Mouse (Mus musculus): ENCODE results near the gene Csmd2. TPM values are rescaled to one million over a fixed set of nuclear protein-coding genes. Genes with fewer than 3 reads are reported as not detected.

Gene Csmd2
- polyA plus RNA-seq, 1 experiment from 2014 or later = 1.9 TPM

GRCm38 (mm10) chr4:128373196-128373595, 385.5 kb downstream of the Csmd2 start:
- ATAC-seq (ENCODE audit: low FRiP score) (no peak), DNase-seq (ENCODE audit: low spot score) (no peak)
- WGBS = 91% methylated on average over 6 of the region's 6 CpGs
- Histone ChIP-seq H3K36me3 (ENCODE audit: control insufficient read depth, insufficient read depth, low read length) (no peaks in the 10 kb centered on the region), H3K9ac (ENCODE audit: low read depth, low read length) (no peak overlapping the region), H3K4me1 (replicated peaks; ENCODE audit: control insufficient read depth, insufficient read depth, low read length) (no peaks in the 10 kb centered on the region), H3K9me3 (ENCODE audit: control insufficient read depth, low read length) (no peaks in the 10 kb centered on the region), H3K27me3 (ENCODE audit: control insufficient read depth, insufficient read depth, low read length) (no peaks in the 10 kb centered on the region), H3K4me2 (replicated peaks; ENCODE audit: low read depth, low read length) (no peak overlapping the region), H3K27ac (ENCODE audit: low read depth, low read length) (no peak overlapping the region), H3K4me3 (ENCODE audit: low read depth, low read length) (no peak overlapping the region)

GRCm38 (mm10) chr4:128374051-128374450, 386.4 kb downstream of the Csmd2 start:
- Histone ChIP-seq H3K4me3 (ENCODE audit: low read depth, low read length) (no peak overlapping the region), H3K9ac (ENCODE audit: low read depth, low read length) (no peak overlapping the region), H3K36me3 (ENCODE audit: control insufficient read depth, insufficient read depth, low read length) (no peaks in the 10 kb centered on the region), H3K4me1 (replicated peaks; ENCODE audit: control insufficient read depth, insufficient read depth, low read length) (no peaks in the 10 kb centered on the region), H3K9me3 (ENCODE audit: control insufficient read depth, low read length) (no peaks in the 10 kb centered on the region), H3K27me3 (ENCODE audit: control insufficient read depth, insufficient read depth, low read length) (no peaks in the 10 kb centered on the region), H3K27ac (ENCODE audit: low read depth, low read length) (no peak overlapping the region), H3K4me2 (replicated peaks; ENCODE audit: low read depth, low read length) (no peak overlapping the region)
- WGBS = 85% methylated on average over 5 of the region's 5 CpGs
- DNase-seq (ENCODE audit: low spot score) (no peak), ATAC-seq (ENCODE audit: low FRiP score) (no peak)

GRCm38 (mm10) chr4:128378946-128379345, 391.3 kb downstream of the Csmd2 start:
- H3K4me1 ChIP-seq (replicated peaks; ENCODE audit: control insufficient read depth, insufficient read depth, low read length) = no peaks in the 10 kb centered on the region
- DNase-seq (ENCODE audit: low spot score) (no peak), ATAC-seq (ENCODE audit: low FRiP score) (no peak)
- no peaks in the 10 kb centered on the region for H3K36me3 ChIP-seq (ENCODE audit: control insufficient read depth, insufficient read depth, low read length)
- H3K4me2 ChIP-seq (replicated peaks; ENCODE audit: low read depth, low read length) = no peak overlapping the region
- H3K4me3 ChIP-seq (ENCODE audit: low read depth, low read length) = no peak overlapping the region
- 85% methylated on average over 2 of the region's 2 CpGs for WGBS
- H3K27me3 ChIP-seq (ENCODE audit: control insufficient read depth, insufficient read depth, low read length) = no peaks in the 10 kb centered on the region
- H3K9me3 ChIP-seq (ENCODE audit: control insufficient read depth, low read length) = no peaks in the 10 kb centered on the region
- H3K27ac ChIP-seq (ENCODE audit: low read depth, low read length) = no peak overlapping the region
- H3K9ac ChIP-seq (ENCODE audit: low read depth, low read length) = no peak overlapping the region

- no peaks in the 10 kb centered on the region for H3K27me3 ChIP-seq (ENCODE audit: control insufficient read depth, insufficient read depth, low read length)
- no peaks in the 10 kb centered on the region for H3K36me3 ChIP-seq (ENCODE audit: control insufficient read depth, insufficient read depth, low read length)
- no peak overlapping the region for H3K27ac ChIP-seq (ENCODE audit: low read depth, low read length)
- H3K4me2 ChIP-seq (replicated peaks; ENCODE audit: low read depth, low read length) = no peak overlapping the region
- H3K4me3 ChIP-seq (ENCODE audit: low read depth, low read length) = no peak overlapping the region
- DNase-seq (ENCODE audit: low spot score) (no peak), ATAC-seq (ENCODE audit: low FRiP score) (no peak)
- no peaks in the 10 kb centered on the region for H3K9me3 ChIP-seq (ENCODE audit: control insufficient read depth, low read length)
- no peak overlapping the region for H3K9ac ChIP-seq (ENCODE audit: low read depth, low read length)
- 76% methylated on average over 6 of the region's 6 CpGs for WGBS
- no peaks in the 10 kb centered on the region for H3K4me1 ChIP-seq (replicated peaks; ENCODE audit: control insufficient read depth, insufficient read depth, low read length)
Measured at GRCm38 (mm10) chr4:128381331-128381730, 393.7 kb downstream of the Csmd2 start.

GRCm38 (mm10) chr4:128383800-128384199, 396.1 kb downstream of the Csmd2 start:
- H3K27ac ChIP-seq (ENCODE audit: low read depth, low read length) = no peak overlapping the region
- H3K9ac ChIP-seq (ENCODE audit: low read depth, low read length) = no peak overlapping the region
- H3K4me2 ChIP-seq (replicated peaks; ENCODE audit: low read depth, low read length) = no peak overlapping the region
- no peaks in the 10 kb centered on the region for H3K27me3 ChIP-seq (ENCODE audit: control insufficient read depth, insufficient read depth, low read length)
- 95% methylated on average over 7 of the region's 7 CpGs for WGBS
- ATAC-seq (ENCODE audit: low FRiP score) (no peak), DNase-seq (ENCODE audit: low spot score) (no peak)
- H3K4me1 ChIP-seq (replicated peaks; ENCODE audit: control insufficient read depth, insufficient read depth, low read length) = no peaks in the 10 kb centered on the region
- no peaks in the 10 kb centered on the region for H3K9me3 ChIP-seq (ENCODE audit: control insufficient read depth, low read length)
- H3K4me3 ChIP-seq (ENCODE audit: low read depth, low read length) = no peak overlapping the region
- no peaks in the 10 kb centered on the region for H3K36me3 ChIP-seq (ENCODE audit: control insufficient read depth, insufficient read depth, low read length)

GRCm38 (mm10) chr4:128391484-128391883, 403.8 kb downstream of the Csmd2 start:
- H3K4me2 ChIP-seq (replicated peaks; ENCODE audit: low read depth, low read length) = no peak overlapping the region
- no peaks in the 10 kb centered on the region for H3K36me3 ChIP-seq (ENCODE audit: control insufficient read depth, insufficient read depth, low read length)
- DNase-seq (ENCODE audit: low spot score) = no peak
- H3K27me3 ChIP-seq (ENCODE audit: control insufficient read depth, insufficient read depth, low read length) = no peaks in the 10 kb centered on the region
- no peak overlapping the region for H3K27ac ChIP-seq (ENCODE audit: low read depth, low read length)
- no peak overlapping the region for H3K4me3 ChIP-seq (ENCODE audit: low read depth, low read length)
- ATAC-seq (ENCODE audit: low FRiP score) = no peak
- H3K9ac ChIP-seq (ENCODE audit: low read depth, low read length) = no peak overlapping the region
- H3K9me3 ChIP-seq (ENCODE audit: control insufficient read depth, low read length) = no peaks in the 10 kb centered on the region
- 89% methylated on average over 5 of the region's 5 CpGs for WGBS
- peaks cover 8% of the 10 kb centered on the region; the same call in 1 of the 2 replicates for H3K4me1 ChIP-seq (replicated peaks; ENCODE audit: control insufficient read depth, insufficient read depth, low read length)

- Histone ChIP-seq H3K4me1 (replicated peaks; ENCODE audit: control insufficient read depth, insufficient read depth, low read length) (peaks cover 8% of the 10 kb centered on the region; the same call in 1 of the 2 replicates), H3K27ac (ENCODE audit: low read depth, low read length) (no peak overlapping the region), H3K36me3 (ENCODE audit: control insufficient read depth, insufficient read depth, low read length) (no peaks in the 10 kb centered on the region), H3K4me2 (replicated peaks; ENCODE audit: low read depth, low read length) (no peak overlapping the region), H3K27me3 (ENCODE audit: control insufficient read depth, insufficient read depth, low read length) (no peaks in the 10 kb centered on the region), H3K9me3 (ENCODE audit: control insufficient read depth, low read length) (no peaks in the 10 kb centered on the region), H3K9ac (ENCODE audit: low read depth, low read length) (no peak overlapping the region), H3K4me3 (ENCODE audit: low read depth, low read length) (no peak overlapping the region)
- DNase-seq (ENCODE audit: low spot score) (peak; percentile 31), ATAC-seq (ENCODE audit: low FRiP score) (peak; percentile 40; the same call in 1 of the 2 replicates)
- 30% methylated on average over 3 of the region's 3 CpGs for WGBS
Measured at GRCm38 (mm10) chr4:128392279-128392678, 404.6 kb downstream of the Csmd2 start.

- H3K9me3 ChIP-seq (ENCODE audit: control insufficient read depth, low read length) = no peaks in the 10 kb centered on the region
- WGBS = 89% methylated on average over 4 of the region's 4 CpGs
Measured at GRCm38 (mm10) chr4:128393864-128394263, 406.2 kb downstream of the Csmd2 start.

GRCm38 (mm10) chr4:128396616-128397015, 409.0 kb downstream of the Csmd2 start:
- H3K9ac ChIP-seq (ENCODE audit: low read depth, low read length) = no peak overlapping the region
- no peak for ATAC-seq (ENCODE audit: low FRiP score)
- DNase-seq (ENCODE audit: low spot score) = no peak

More at GRCm38 (mm10) chr4:128393864-128394263, 406.2 kb downstream of the Csmd2 start:
- Histone ChIP-seq H3K4me3 (ENCODE audit: low read depth, low read length) (no peak overlapping the region), H3K4me1 (replicated peaks; ENCODE audit: control insufficient read depth, insufficient read depth, low read length) (peaks cover 8% of the 10 kb centered on the region; the same call in 1 of the 2 replicates), H3K27ac (ENCODE audit: low read depth, low read length) (no peak overlapping the region), H3K27me3 (ENCODE audit: control insufficient read depth, insufficient read depth, low read length) (no peaks in the 10 kb centered on the region), H3K4me2 (replicated peaks; ENCODE audit: low read depth, low read length) (no peak overlapping the region), H3K9ac (ENCODE audit: low read depth, low read length) (no peak overlapping the region), H3K36me3 (ENCODE audit: control insufficient read depth, insufficient read depth, low read length) (no peaks in the 10 kb centered on the region)
- no peak for DNase-seq (ENCODE audit: low spot score)
- ATAC-seq (ENCODE audit: low FRiP score) = no peak

More at GRCm38 (mm10) chr4:128396616-128397015, 409.0 kb downstream of the Csmd2 start:
- H3K36me3 ChIP-seq (ENCODE audit: control insufficient read depth, insufficient read depth, low read length) = no peaks in the 10 kb centered on the region
- no peak overlapping the region for H3K27ac ChIP-seq (ENCODE audit: low read depth, low read length)
- H3K27me3 ChIP-seq (ENCODE audit: control insufficient read depth, insufficient read depth, low read length) = no peaks in the 10 kb centered on the region
- H3K4me3 ChIP-seq (ENCODE audit: low read depth, low read length) = no peak overlapping the region
- H3K4me1 ChIP-seq (replicated peaks; ENCODE audit: control insufficient read depth, insufficient read depth, low read length) = peaks cover 7% of the 10 kb centered on the region; the same call in 1 of the 2 replicates
- 91% methylated on average over 5 of the region's 5 CpGs for WGBS
- no peak overlapping the region for H3K4me2 ChIP-seq (replicated peaks; ENCODE audit: low read depth, low read length)
- H3K9me3 ChIP-seq (ENCODE audit: control insufficient read depth, low read length) = no peaks in the 10 kb centered on the region
